Mouse (Mus musculus): Measurements from ENCODE around the gene Cd36.

DNA sequence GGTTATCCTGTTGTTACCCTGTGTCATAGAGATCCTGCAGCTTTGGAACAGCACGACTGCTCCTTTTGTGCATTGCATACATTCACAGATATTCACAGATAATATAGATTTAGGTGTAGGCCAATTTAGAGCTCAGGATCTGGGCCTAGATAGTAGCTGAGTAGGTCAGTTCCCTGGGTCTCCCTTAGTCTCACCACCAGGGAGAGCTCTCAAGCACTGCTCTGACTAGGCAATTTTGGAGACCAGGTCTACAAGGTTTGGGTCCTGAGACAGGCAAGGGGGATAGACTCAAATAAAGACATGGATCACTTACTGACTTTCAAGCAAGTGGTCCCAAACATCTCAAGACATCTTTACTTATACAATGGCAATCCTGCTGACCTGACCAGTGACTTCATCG is 38.0 kb downstream of the Cd36 start:
- TF ChIP-seq CTCF (IDR thresholded peaks at IDR 0.05; ENCODE audit: borderline replicate concordance, insufficient read depth, low read depth, low read length) (no peak), POLR2A (IDR thresholded peaks at IDR 0.05; ENCODE audit: borderline replicate concordance, insufficient read depth, low read length) (no peak)
